Mouse (Mus musculus) cerebellum, adult 2 months (tissue): ENCODE data around the gene Twnk. TPM values are rescaled to one million over a fixed set of nuclear protein-coding genes. Genes with fewer than 3 reads are reported as not detected.
A peak's percentile ranks its signal among the peaks of the same experiment; 100 is the strongest.

Experiments
- DNase-seq, 2 experiments: peaks; one replicate each; pipeline ENCODE4 v3.0.0; 2021
- H3K27ac ChIP-seq: fragments of 200-500 bp; 2 replicates; pipeline ENCODE4 v1.5.1; 2012; ENCODE audit warnings: low read length, control low read depth, inconsistent platforms; ENCODE audit not compliant: insufficient read depth
- H3K27me3 ChIP-seq: fragments of 200-500 bp; 2 replicates; pipeline ENCODE4 v1.6.1; 2012; ENCODE audit warnings: inconsistent platforms, mild to moderate bottlenecking, low read length, moderate library complexity; ENCODE audit not compliant: control insufficient read depth, insufficient read depth
- H3K4me1 ChIP-seq: fragments of 200-500 bp; 2 replicates; pipeline ENCODE4 v1.6.1; 2011; ENCODE audit warnings: low read length; ENCODE audit not compliant: control insufficient read depth, insufficient read depth
- H3K4me3 ChIP-seq: fragments of 200-500 bp; replicated peaks from 2 replicates; pipeline ENCODE3; 2011; ENCODE audit warnings: mild to moderate bottlenecking, low read depth, low read length, control low read depth; ENCODE audit not compliant: insufficient read depth
- CTCF ChIP-seq: fragments of 200-500 bp; IDR thresholded peaks from 2 replicates; pipeline ENCODE4 v1.5.1; 2011; ENCODE audit warnings: low read depth, mild to moderate bottlenecking, control low read depth, low read length, moderate library complexity, borderline replicate concordance; ENCODE audit not compliant: insufficient read depth
- POLR2A ChIP-seq: fragments of 200-500 bp; IDR thresholded peaks from 2 replicates; pipeline ENCODE4 v1.6.1; 2011; ENCODE audit warnings: low read length, control low read depth, borderline replicate concordance; ENCODE audit not compliant: insufficient read depth
- WGBS: fragments of 180-500 bp; shearing (Covaris S2); methylation state at CpG from one replicate; pipeline ENCODE4 v1.1.7; 2018; 5-methylcytosine and 5-hydroxymethylcytosine counted together
- polyA plus RNA-seq: library from polyadenylated mRNA; depleted of rRNA; stranded (reverse); fragments of >200 nt; gene quantifications from 2 replicates; pipeline ENCODE4 v1.2.3, GENCODE M21; 2012

Twnk gene
- polyA plus RNA-seq, 1 experiment = 11.7 TPM

- peaks cover 3% of the 10 kb centered on the region; the same call in 1 of the 2 replicates for H3K4me1 ChIP-seq
Measured at GRCm38 (mm10) chr19:45014981-45015402, 9.5 kb downstream of the Twnk start.

GRCm38 (mm10) chr19:45015518-45016281 lies 10.2 kb downstream of the Twnk start:
- Histone ChIP-seq H3K27me3 (no peaks in the 10 kb centered on the region), H3K4me3 (peak overlapping the region; percentile 90), H3K27ac (peak overlapping the region; percentile 100), H3K4me1 (peaks cover 8% of the 10 kb centered on the region)
- WGBS = under 1% methylated on average over 34 of the region's 34 CpGs
- TF ChIP-seq POLR2A (peak; percentile 31; the same call in 1 of the 2 replicates), CTCF (no peak)
- DNase-seq = peak; percentile 81 to 82

More at GRCm38 (mm10) chr19:45014981-45015402, 9.5 kb downstream of the Twnk start:
- Histone ChIP-seq H3K4me3 (peak overlapping the region; percentile 90), H3K27me3 (no peaks in the 10 kb centered on the region), H3K27ac (peak overlapping the region; percentile 100)
- WGBS = 1% methylated on average over 25 of the region's 25 CpGs
- peak; percentile 71 to 77 for DNase-seq
- TF ChIP-seq POLR2A = no peak
- TF ChIP-seq CTCF = no peak

GRCm38 (mm10) chr19:45016341-45017215 lies 11.1 kb downstream of the Twnk start:
- WGBS = 0% methylated on average over 16 of the region's 18 CpGs

GRCm38 (mm10) chr19:45017216-45017771 lies 11.8 kb downstream of the Twnk start:
- H3K27ac ChIP-seq = peak overlapping the region; percentile 98
- H3K4me3 ChIP-seq = peak overlapping the region; percentile 77
- H3K4me1 ChIP-seq = peaks cover 16% of the 10 kb centered on the region
- peak; percentile 35; the same call in 1 of the 2 replicates for TF ChIP-seq CTCF
- no peak; the same call in 1 of the 2 replicates for TF ChIP-seq POLR2A
- no peaks in the 10 kb centered on the region for H3K27me3 ChIP-seq
- DNase-seq = peak; percentile 85 to 87
- under 1% methylated on average over 26 of the region's 27 CpGs for WGBS

More at GRCm38 (mm10) chr19:45016341-45017215, 11.1 kb downstream of the Twnk start:
- Histone ChIP-seq H3K4me3 (peak overlapping the region; percentile 90), H3K27me3 (no peaks in the 10 kb centered on the region), H3K4me1 (peaks cover 14% of the 10 kb centered on the region), H3K27ac (peak overlapping the region; percentile 100)
- TF ChIP-seq POLR2A = peak; percentile 64; the same call in 1 of the 2 replicates
- TF ChIP-seq CTCF = no peak
- DNase-seq = peak; percentile 86 to 89

GRCm38 (mm10) chr19:45017909-45018308 lies 12.4 kb downstream of the Twnk start:
- TF ChIP-seq CTCF (no peak), POLR2A (peak; percentile 24; the same call in 1 of the 2 replicates)
- peak overlapping the region; percentile 98 for H3K27ac ChIP-seq
- WGBS = under 1% methylated on average over 44 of the region's 48 CpGs
- H3K4me1 ChIP-seq = peaks cover 16% of the 10 kb centered on the region
- H3K27me3 ChIP-seq = no peaks in the 10 kb centered on the region
- DNase-seq = peak; percentile 80 to 81
- peak overlapping the region; percentile 77 for H3K4me3 ChIP-seq

- no peak for TF ChIP-seq CTCF
- no peak for TF ChIP-seq POLR2A
- DNase-seq = peak; percentile 48 to 63
- 1% methylated on average over 13 of the region's 13 CpGs for WGBS
- H3K4me1 ChIP-seq = peaks cover 16% of the 10 kb centered on the region
- H3K27ac ChIP-seq = peak overlapping the region; percentile 98
- H3K4me3 ChIP-seq = peak overlapping the region; percentile 77
- H3K27me3 ChIP-seq = no peaks in the 10 kb centered on the region
Measured at GRCm38 (mm10) chr19:45018351-45018831, 12.9 kb downstream of the Twnk start.

GRCm38 (mm10) chr19:45020348-45020747 lies 14.9 kb downstream of the Twnk start:
- peak overlapping the region; percentile 59; the same call in 1 of the 2 replicates for H3K27ac ChIP-seq
- no peak for DNase-seq
- TF ChIP-seq POLR2A (no peak), CTCF (no peak)
- H3K4me3 ChIP-seq = no peak overlapping the region
- H3K4me1 ChIP-seq = peaks cover 15% of the 10 kb centered on the region
- no peaks in the 10 kb centered on the region for H3K27me3 ChIP-seq
- WGBS = 46% methylated on average over 6 of the region's 6 CpGs

- H3K4me3 ChIP-seq = no peak overlapping the region
- DNase-seq = no peak
- WGBS = 65% methylated on average over 15 of the region's 15 CpGs
Measured at GRCm38 (mm10) chr19:45021362-45021761, 15.9 kb downstream of the Twnk start.

More at GRCm38 (mm10) chr19:45021362-45021761, 15.9 kb downstream of the Twnk start:
- Histone ChIP-seq H3K4me1 (peaks cover 15% of the 10 kb centered on the region), H3K27ac (no peak overlapping the region), H3K27me3 (no peaks in the 10 kb centered on the region)
- TF ChIP-seq POLR2A = no peak
- no peak for TF ChIP-seq CTCF
